Mouse (Mus musculus): ENCODE measurements around the gene Epo.

GRCm38 (mm10) chr5:137532131-137532807 lies 773 bp downstream of the Epo start:
- no peak for TF ChIP-seq CTCF (IDR thresholded peaks at IDR 0.05; ENCODE audit: borderline replicate concordance, insufficient read depth, low read depth, low read length)
- no peak for TF ChIP-seq POLR2A (IDR thresholded peaks at IDR 0.05; ENCODE audit: borderline replicate concordance, insufficient read depth, low read length)

All from cerebellum, adult 2 months (tissue).